Mouse (Mus musculus) thymus, postnatal 4 days (tissue): ENCODE data around the gene Sfxn1.

ENCODE experiments used
- DNase-seq: peaks from one replicate; pipeline ENCODE4 v3.0.0; 2021

Gene Sfxn1

GRCm38 (mm10) chr13:54071606-54072331, at the start of gene Sfxn1:
Gene Sfxn1, plus strand, starts transcription at chr13:54071869.
- DNase-seq = peak; percentile 87

- DNase-seq = no peak
These were observed 48.4 kb upstream of the Sfxn1 start for GRCm38 (mm10) chr13:54023311-54023710.

- DNase-seq = no peak
These were observed 44.6 kb upstream of the Sfxn1 start for GRCm38 (mm10) chr13:54027079-54027478.

- DNase-seq = no peak
These were observed 38.0 kb upstream of the Sfxn1 start for GRCm38 (mm10) chr13:54033653-54034052.

GRCm38 (mm10) chr13:54035541-54035940, 36.1 kb upstream of the Sfxn1 start:
- DNase-seq = peak; percentile 29

GRCm38 (mm10) chr13:54037936-54038335, 33.7 kb upstream of the Sfxn1 start:
- DNase-seq = no peak

GRCm38 (mm10) chr13:54040256-54040655, 31.4 kb upstream of the Sfxn1 start:
- no peak for DNase-seq

GRCm38 (mm10) chr13:54048679-54049352, 22.9 kb upstream of the Sfxn1 start:
- DNase-seq = no peak

GRCm38 (mm10) chr13:54051641-54052040, 20.0 kb upstream of the Sfxn1 start:
- no peak for DNase-seq

- peak; percentile 25 for DNase-seq
These were observed 16.7 kb upstream of the Sfxn1 start for GRCm38 (mm10) chr13:54054962-54055361.

- peak; percentile 85 for DNase-seq
These were observed 16.2 kb upstream of the Sfxn1 start, which contains the start of gene Drd1 for GRCm38 (mm10) chr13:54055448-54055861. Gene Drd1, minus strand, starts transcription at chr13:54055705.

- DNase-seq = no peak
These were observed 9.6 kb upstream of the Sfxn1 start for GRCm38 (mm10) chr13:54062068-54062467.

GRCm38 (mm10) chr13:54063292-54063691, 8.4 kb upstream of the Sfxn1 start:
- no peak for DNase-seq

- DNase-seq = no peak
These were observed 5.5 kb upstream of the Sfxn1 start for GRCm38 (mm10) chr13:54066081-54066746.

- DNase-seq = no peak
These were observed 4.0 kb upstream of the Sfxn1 start for GRCm38 (mm10) chr13:54067617-54068166.

- DNase-seq = no peak
These were observed 658 bp upstream of the Sfxn1 start for GRCm38 (mm10) chr13:54071011-54071410.

- no peak for DNase-seq
These were observed 923 bp downstream of the Sfxn1 start for GRCm38 (mm10) chr13:54072526-54073057.

- no peak for DNase-seq
These were observed 1.4 kb downstream of the Sfxn1 start for GRCm38 (mm10) chr13:54073066-54073465.

GRCm38 (mm10) chr13:54073491-54073890, 1.8 kb downstream of the Sfxn1 start:
- DNase-seq = peak; percentile 18

- no peak for DNase-seq
These were observed 3.7 kb downstream of the Sfxn1 start for GRCm38 (mm10) chr13:54075416-54075815.

- no peak for DNase-seq
These were observed 4.4 kb downstream of the Sfxn1 start for GRCm38 (mm10) chr13:54076051-54076450.

- no peak for DNase-seq
These were observed 5.2 kb downstream of the Sfxn1 start for GRCm38 (mm10) chr13:54076762-54077460.
